Mouse (Mus musculus): ENCODE results near the gene Ifnar2.

- no peak for TF ChIP-seq EP300 (IDR thresholded peaks at IDR 0.05; ENCODE audit: insufficient read depth, low read depth, low read length)
- no peak for TF ChIP-seq POLR2A (IDR thresholded peaks at IDR 0.05; ENCODE audit: insufficient read depth, low read depth, low read length)
- no peak for TF ChIP-seq CTCF (IDR thresholded peaks at IDR 0.05)
Measured at GRCm38 (mm10) chr16:91448895-91449294, 76.3 kb downstream of the Ifnar2 start.

Measured in heart, adult 2 months (tissue).